Mouse (Mus musculus) liver, adult 2 months (tissue): ENCODE measurements around the gene Pik3c2g. TPM values are rescaled to one million over a fixed set of nuclear protein-coding genes. Genes with fewer than 3 reads are reported as not detected.

Experiments used
- DNase-seq: peaks from one replicate; pipeline ENCODE4 v3.0.0-alpha.2; 2011; ENCODE audit warnings: low read depth, low spot score; ENCODE audit errors: extremely low read depth
- H3K27ac ChIP-seq: fragments of 200-500 bp; replicated peaks from 2 replicates; pipeline ENCODE4 v1.5.1; 2012; ENCODE audit warnings: low read depth, mild to moderate bottlenecking, control low read depth, inconsistent platforms, low read length; ENCODE audit not compliant: insufficient read depth
- H3K27me3 ChIP-seq: fragments of 200-500 bp; 2 replicates; pipeline ENCODE4 v1.6.1; 2012; ENCODE audit warnings: mild to moderate bottlenecking, moderate library complexity, low read length, inconsistent platforms; ENCODE audit not compliant: control insufficient read depth, insufficient read depth
- H3K36me3 ChIP-seq: fragments of 200-500 bp; 2 replicates; pipeline ENCODE4 v1.6.1; 2012; ENCODE audit warnings: low read length, inconsistent platforms; ENCODE audit not compliant: control insufficient read depth, insufficient read depth
- H3K4me1 ChIP-seq: fragments of 200-500 bp; 2 replicates; pipeline ENCODE4 v1.6.1; 2011; ENCODE audit warnings: low read length; ENCODE audit not compliant: control insufficient read depth, insufficient read depth
- H3K4me3 ChIP-seq: fragments of 200-500 bp; 2 replicates; pipeline ENCODE4 v1.5.1; 2011; ENCODE audit warnings: low read depth, mild to moderate bottlenecking, control low read depth, low read length, moderate library complexity; ENCODE audit not compliant: insufficient read depth
- H3K79me2 ChIP-seq: fragments of 200-500 bp; 2 replicates; pipeline ENCODE4 v1.6.1; 2012; ENCODE audit warnings: inconsistent platforms, mild to moderate bottlenecking, low read length, moderate library complexity; ENCODE audit not compliant: control insufficient read depth, insufficient read depth
- H3K9ac ChIP-seq: fragments of 200-500 bp; 2 replicates; pipeline ENCODE4 v1.6.1; 2012; ENCODE audit warnings: low read depth, mild to moderate bottlenecking, control low read depth, inconsistent platforms, low read length
- CTCF ChIP-seq: fragments of 200-500 bp; IDR thresholded peaks from 2 replicates; pipeline ENCODE4 v1.5.1; 2011; ENCODE audit warnings: low read depth, low read length, control low read depth
- POLR2A ChIP-seq: fragments of 200-500 bp; IDR thresholded peaks from 2 replicates; pipeline ENCODE4 v1.6.1; 2011; ENCODE audit warnings: low read length, control low read depth; ENCODE audit not compliant: insufficient read depth; ENCODE audit errors: extremely low read depth
- WGBS: fragments of 180-500 bp; shearing (Covaris S2); methylation state at CpG from one replicate; pipeline ENCODE4 v1.1.7; 2018; 5-methylcytosine and 5-hydroxymethylcytosine counted together
- polyA plus RNA-seq: library from polyadenylated mRNA; depleted of rRNA; stranded (reverse); fragments of >200 nt; gene quantifications from 2 replicates; pipeline ENCODE4 v1.2.3, GENCODE M21; 2012; rRNA removed
- total RNA-seq: library from RNA; depleted of rRNA; stranded (reverse); fragments of >200 nt; gene quantifications from 2 replicates; pipeline ENCODE4 v1.2.3, GENCODE M21; 2014; rRNA removed

Gene Pik3c2g
- total and polyA plus RNA-seq, 2 experiments: 6.4 to 26.6 TPM

- Histone ChIP-seq H3K4me3 (no peak overlapping the region), H3K4me1 (no peaks in the 10 kb centered on the region), H3K9ac (no peak overlapping the region), H3K27me3 (no peaks in the 10 kb centered on the region), H3K36me3 (no peaks in the 10 kb centered on the region), H3K27ac (no peak overlapping the region), H3K79me2 (no peaks in the 10 kb centered on the region)
- WGBS: 60% methylated on average over 10 of the region's 10 CpGs
- no peak for TF ChIP-seq CTCF
- TF ChIP-seq POLR2A: no peak
- DNase-seq: peak; percentile 51
Observed at GRCm38 (mm10) chr6:139989597-139989996, 402.6 kb downstream of the Pik3c2g start.

GRCm38 (mm10) chr6:140005181-140005580 is 418.2 kb downstream of the Pik3c2g start:
- DNase-seq: no peak
- H3K79me2 ChIP-seq: no peaks in the 10 kb centered on the region
- H3K4me3 ChIP-seq: no peak overlapping the region
- H3K36me3 ChIP-seq: no peaks in the 10 kb centered on the region
- H3K4me1 ChIP-seq: no peaks in the 10 kb centered on the region
- no peak overlapping the region for H3K9ac ChIP-seq
- TF ChIP-seq CTCF (peak; percentile 23; the same call in 1 of the 2 replicates), POLR2A (no peak)
- H3K27me3 ChIP-seq: no peaks in the 10 kb centered on the region
- no peak overlapping the region for H3K27ac ChIP-seq
- 82% methylated on average over 3 of the region's 3 CpGs for WGBS

Other genes starting within 250 kb of the Pik3c2g start
- 0.13 TPM in 1 of 2 replicates, not detected in the other for gene Rergl, start 85.2 kb upstream of the Pik3c2g start, total RNA-seq
- gene Rergl, start 85.2 kb upstream of the Pik3c2g start, polyA plus RNA-seq: not detected in 2 replicates